29 mouse cellular contexts compared by ENCODE assay signal in the genomic region with DNA sequence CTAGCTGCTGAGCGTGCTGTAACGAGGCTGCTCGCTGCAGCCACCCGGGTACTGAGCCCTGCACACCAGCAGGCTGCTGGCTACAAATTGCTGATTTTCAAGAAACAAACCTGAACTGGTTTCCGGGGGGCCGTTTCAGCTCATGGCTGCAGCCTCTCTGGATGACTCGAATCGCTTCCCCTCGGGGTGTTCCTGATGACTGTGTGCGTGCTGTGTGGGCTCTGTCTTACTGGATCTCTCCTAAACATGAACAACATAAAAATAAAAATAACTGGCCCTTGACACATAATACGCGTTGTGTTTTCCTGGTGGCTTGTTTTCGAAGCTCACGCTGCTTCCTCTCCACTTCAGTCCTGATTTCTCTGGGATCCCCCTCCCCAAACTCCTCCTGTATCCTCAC. TPM values are rescaled to one million over a fixed set of nuclear protein-coding genes. Genes with fewer than 3 reads are reported as not detected.
DNase-seq lines count a peak whose midpoint lies in the region; ATAC-seq and TF ChIP-seq lines count a peak whose summit lies in the region.
"Had no signal": no experiment of that assay in that cellular context is flagged by ENCODE, and none has a peak within 500 bp of the region (broad histone marks: within the 10 kb centered on the region; RNA-seq: fewer than 3 reads in every experiment).

No protein-coding gene starts in this region.

- 4% methylated on average over 14 of the region's 14 CpGs for WGBS in hindbrain, embryonic 11.5 days
- WGBS in hindbrain, embryonic 13.5 days = 3% methylated on average over 14 of the region's 14 CpGs
- WGBS in midbrain, embryonic 10.5 days = 1% methylated on average over 14 of the region's 14 CpGs
- WGBS in midbrain, postnatal 0 days = 2% methylated on average over 14 of the region's 14 CpGs
- WGBS in intestine, embryonic 16.5 days = 11% methylated on average over 14 of the region's 14 CpGs
- 14% methylated on average over 14 of the region's 14 CpGs for WGBS in stomach, embryonic 15.5 days
- 1% methylated on average over 14 of the region's 14 CpGs for WGBS in forebrain, embryonic 10.5 days

- H3K9me3 ChIP-seq in hindbrain, embryonic 11.5 days (ENCODE audit: control insufficient read depth, low read length) = no peaks in the 10 kb centered on the region
- H3K9me3 ChIP-seq in hindbrain, embryonic 13.5 days = no peaks in the 10 kb centered on the region
- H3K9me3 ChIP-seq in midbrain, embryonic 10.5 days (replicated peaks) = no peaks in the 10 kb centered on the region
- no peaks in the 10 kb centered on the region for H3K9me3 ChIP-seq in midbrain, postnatal 0 days (ENCODE audit: low read length)
- no peaks in the 10 kb centered on the region for H3K9me3 ChIP-seq in intestine, embryonic 16.5 days (ENCODE audit: control insufficient read depth, low read length)
- H3K9me3 ChIP-seq in stomach, embryonic 15.5 days = no peaks in the 10 kb centered on the region
- peaks cover 4% of the 10 kb centered on the region; the same call in 1 of the 2 replicates for H3K9me3 ChIP-seq in forebrain, embryonic 10.5 days
- H3K9me3 ChIP-seq: embryonic facial prominence, embryonic 13.5 days; heart, embryonic 10.5 days; limb, embryonic 13.5 days; liver, embryonic 12.5 days had no signal

- peaks cover 8% of the 10 kb centered on the region; the same call in 1 of the 2 replicates for H3K4me1 ChIP-seq in hindbrain, embryonic 11.5 days (replicated peaks; ENCODE audit: control insufficient read depth, insufficient read depth, low read length)
- peaks cover 12% of the 10 kb centered on the region for H3K4me1 ChIP-seq in hindbrain, embryonic 13.5 days (replicated peaks)
- peaks cover 24% of the 10 kb centered on the region for H3K4me1 ChIP-seq in midbrain, embryonic 10.5 days
- H3K4me1 ChIP-seq in midbrain, postnatal 0 days (ENCODE audit: insufficient read depth, low read length) = no peaks in the 10 kb centered on the region
- H3K4me1 ChIP-seq in intestine, embryonic 16.5 days (ENCODE audit: control insufficient read depth, insufficient read depth, low read length) = peaks cover 5% of the 10 kb centered on the region
- peaks cover 9% of the 10 kb centered on the region for H3K4me1 ChIP-seq in stomach, embryonic 15.5 days
- H3K4me1 ChIP-seq in forebrain, embryonic 10.5 days = peaks cover 36% of the 10 kb centered on the region

- DNase-seq in hindbrain, embryonic 11.5 days (ENCODE audit: low spot score) = peak; percentile 44
- peak; percentile 26 for DNase-seq in midbrain, embryonic 10.5 days (ENCODE audit: low spot score)
- DNase-seq in midbrain, postnatal 0 days (ENCODE audit: low spot score) = no peak
- no peak for DNase-seq in left cerebral cortex, postnatal 25 days (ENCODE audit: low spot score in 2 of 2)
- DNase-seq in forebrain, embryonic 10.5 days (ENCODE audit: extremely low spot score, low spot score) = no peak
- DNase-seq: adrenal gland, postnatal 14 days; cerebellum, adult 8-10 months; kidney, adult 9 months; kidney, postnatal 14 days; lung, postnatal 4 days; right cerebral cortex, postnatal 14 days; spleen, adult 18-20 months; thymus, adult 18-20 months; thymus, postnatal 4 days had no signal

- no peak overlapping the region for H3K4me3 ChIP-seq in hindbrain, embryonic 11.5 days (ENCODE audit: low read depth, low read length)
- H3K4me3 ChIP-seq in hindbrain, embryonic 13.5 days = no peak overlapping the region
- no peak overlapping the region for H3K4me3 ChIP-seq in midbrain, embryonic 10.5 days
- no peak overlapping the region for H3K4me3 ChIP-seq in midbrain, postnatal 0 days (ENCODE audit: low read depth, low read length)
- H3K4me3 ChIP-seq in intestine, embryonic 16.5 days (ENCODE audit: low read length) = peak overlapping the region; percentile 62
- peak overlapping the region; percentile 68; the same call in 1 of the 2 replicates for H3K4me3 ChIP-seq in stomach, embryonic 15.5 days (replicated peaks)
- H3K4me3 ChIP-seq in forebrain, embryonic 10.5 days = no peak overlapping the region
- H3K4me3 ChIP-seq: embryonic facial prominence, embryonic 13.5 days; erythroblast, embryonic 14.5 days; heart, embryonic 10.5 days; limb, embryonic 13.5 days; liver, embryonic 12.5 days had no signal

- intact Hi-C loops in left cerebral cortex, postnatal 25 days (cut with DNase I) = no loop called here

- H3K4me2 ChIP-seq in hindbrain, embryonic 11.5 days (replicated peaks; ENCODE audit: low read depth, low read length) = no peak overlapping the region
- H3K4me2 ChIP-seq in hindbrain, embryonic 13.5 days = no peak overlapping the region
- no peak overlapping the region for H3K4me2 ChIP-seq in midbrain, postnatal 0 days (ENCODE audit: low read depth, low read length, poor library complexity, severe bottlenecking)
- H3K4me2 ChIP-seq in intestine, embryonic 16.5 days (ENCODE audit: low read depth, low read length) = peak overlapping the region; percentile 77
- peak overlapping the region; percentile 82 for H3K4me2 ChIP-seq in stomach, embryonic 15.5 days
- H3K4me2 ChIP-seq: embryonic facial prominence, embryonic 13.5 days; limb, embryonic 13.5 days; liver, embryonic 12.5 days had no signal

- H3K9ac ChIP-seq in hindbrain, embryonic 11.5 days (ENCODE audit: low read depth, low read length) = no peak overlapping the region
- no peak overlapping the region for H3K9ac ChIP-seq in hindbrain, embryonic 13.5 days
- no peak overlapping the region for H3K9ac ChIP-seq in midbrain, postnatal 0 days (replicated peaks; ENCODE audit: low read length, poor library complexity, severe bottlenecking)
- H3K9ac ChIP-seq in intestine, embryonic 16.5 days (ENCODE audit: low read depth, low read length) = peak overlapping the region; percentile 86
- no peak overlapping the region; the same call in 1 of the 2 replicates for H3K9ac ChIP-seq in stomach, embryonic 15.5 days
- H3K9ac ChIP-seq: embryonic facial prominence, embryonic 13.5 days; limb, embryonic 13.5 days; liver, embryonic 12.5 days had no signal

- no peak for ATAC-seq in hindbrain, embryonic 11.5 days (ENCODE audit: low FRiP score)
- no peak for ATAC-seq in hindbrain, embryonic 13.5 days (ENCODE audit: low FRiP score)
- ATAC-seq in midbrain, postnatal 0 days (ENCODE audit: low FRiP score) = no peak
- no peak for ATAC-seq in intestine, embryonic 16.5 days
- no peak for ATAC-seq in stomach, embryonic 15.5 days (ENCODE audit: insufficient read depth, low FRiP score, low read depth)
- ATAC-seq: CD4-positive, CD25-positive, alpha-beta regulatory T cell, adult 4 months; forebrain, embryonic 14.5 days; liver, embryonic 12.5 days had no signal

- peaks cover 99% of the 10 kb centered on the region for H3K27me3 ChIP-seq in hindbrain, embryonic 11.5 days (ENCODE audit: control insufficient read depth, insufficient read depth, low read length)
- peaks cover 99% of the 10 kb centered on the region for H3K27me3 ChIP-seq in hindbrain, embryonic 13.5 days
- peaks cover 100% of the 10 kb centered on the region for H3K27me3 ChIP-seq in midbrain, embryonic 10.5 days (ENCODE audit: low read depth, poor library complexity, severe bottlenecking)
- peaks cover 92% of the 10 kb centered on the region for H3K27me3 ChIP-seq in midbrain, postnatal 0 days (ENCODE audit: insufficient read depth, low read length)
- peaks cover 63% of the 10 kb centered on the region for H3K27me3 ChIP-seq in intestine, embryonic 16.5 days (replicated peaks; ENCODE audit: control insufficient read depth, insufficient read depth, low read length)
- peaks cover 71% of the 10 kb centered on the region for H3K27me3 ChIP-seq in stomach, embryonic 15.5 days (replicated peaks)
- H3K27me3 ChIP-seq in forebrain, embryonic 10.5 days (ENCODE audit: poor library complexity, severe bottlenecking) = peaks cover 100% of the 10 kb centered on the region

- no peaks in the 10 kb centered on the region for H3K36me3 ChIP-seq in hindbrain, embryonic 11.5 days (ENCODE audit: control insufficient read depth, insufficient read depth, low read length)
- H3K36me3 ChIP-seq in hindbrain, embryonic 13.5 days = no peaks in the 10 kb centered on the region
- no peaks in the 10 kb centered on the region for H3K36me3 ChIP-seq in midbrain, embryonic 10.5 days
- H3K36me3 ChIP-seq in midbrain, postnatal 0 days (ENCODE audit: insufficient read depth, low read length) = no peaks in the 10 kb centered on the region
- H3K36me3 ChIP-seq in intestine, embryonic 16.5 days (ENCODE audit: control insufficient read depth, insufficient read depth, low read length) = no peaks in the 10 kb centered on the region
- no peaks in the 10 kb centered on the region for H3K36me3 ChIP-seq in stomach, embryonic 15.5 days
- H3K36me3 ChIP-seq in forebrain, embryonic 10.5 days (replicated peaks) = no peaks in the 10 kb centered on the region
- H3K36me3 ChIP-seq: embryonic facial prominence, embryonic 13.5 days; heart, embryonic 10.5 days; limb, embryonic 13.5 days; liver, embryonic 12.5 days had no signal

- TF ChIP-seq CTCF in midbrain, postnatal 0 days (IDR thresholded peaks at IDR 0.05) = no peak

- no peak overlapping the region for H3K27ac ChIP-seq in hindbrain, embryonic 11.5 days (ENCODE audit: low read depth, low read length)
- H3K27ac ChIP-seq in hindbrain, embryonic 13.5 days = no peak overlapping the region
- H3K27ac ChIP-seq in midbrain, embryonic 10.5 days (replicated peaks) = no peak overlapping the region
- H3K27ac ChIP-seq in midbrain, postnatal 0 days (ENCODE audit: low read depth, low read length) = no peak overlapping the region
- peak overlapping the region; percentile 73 for H3K27ac ChIP-seq in intestine, embryonic 16.5 days (ENCODE audit: low read length)
- peak overlapping the region; percentile 98; the same call in 1 of the 2 replicates for H3K27ac ChIP-seq in stomach, embryonic 15.5 days
- H3K27ac ChIP-seq in forebrain, embryonic 10.5 days = no peak overlapping the region
- H3K27ac ChIP-seq: embryonic facial prominence, embryonic 13.5 days; heart, embryonic 10.5 days; limb, embryonic 13.5 days; liver, embryonic 12.5 days had no signal

RNA-seq across cellular contexts. Expression of a gene that starts 5.5 kb away (rescaled TPM):
- 2.1 and 2.3 TPM in 2 replicates for polyA plus RNA-seq in hindbrain, embryonic 11.5 days (2014; fragmentation: Nextera tagmentation; extraction: Ambion mirVana)
- 0.96 and 1.3 TPM in 2 replicates for polyA plus RNA-seq in hindbrain, embryonic 13.5 days (2015; fragmentation: Nextera tagmentation; extraction: Ambion mirVana)
- polyA plus RNA-seq in midbrain, embryonic 10.5 days (2016; fragmentation: Nextera tagmentation; extraction: Ambion mirVana) = 0.17 and 1.1 TPM in 2 replicates
- 0.71 and 3.5 TPM in 2 replicates for total RNA-seq in midbrain, postnatal 0 days (2014; rRNA removed)
- polyA plus RNA-seq in midbrain, postnatal 0 days (2015; fragmentation: Nextera tagmentation; extraction: Ambion mirVana) = 1.5 and 1.6 TPM in 2 replicates
- 86.9 and 88.3 TPM in 2 replicates for polyA plus RNA-seq in intestine, embryonic 16.5 days (2015; fragmentation: Nextera tagmentation; extraction: Ambion mirVana)
- polyA plus RNA-seq in stomach, embryonic 15.5 days (2015; fragmentation: Nextera tagmentation; extraction: Ambion mirVana) = 131 and 136 TPM in 2 replicates
- 1 to 10 TPM in 1 of 2 experiments, under 1 TPM in 1; 0.87 to 1.1 TPM for total RNA-seq in left cerebral cortex, postnatal 25 days (2021)
- 2.5 and 2.9 TPM in 2 replicates for polyA plus RNA-seq in forebrain, embryonic 10.5 days (2016; fragmentation: Nextera tagmentation; extraction: Ambion mirVana)
- total RNA-seq: common myeloid progenitor, adult 5-6 weeks; hematopoietic stem cell, adult 5-6 weeks; megakaryocyte-erythroid progenitor cell, adult 5-6 weeks had no signal
- polyA plus RNA-seq: erythroblast, embryonic 14.5 days had no signal

RNA-seq across cellular contexts. Expression of a gene that starts 29.5 kb away (rescaled TPM):
- 53.5 and 56.1 TPM in 2 replicates for polyA plus RNA-seq in hindbrain, embryonic 11.5 days (2014; fragmentation: Nextera tagmentation; extraction: Ambion mirVana)
- polyA plus RNA-seq in hindbrain, embryonic 13.5 days (2015; fragmentation: Nextera tagmentation; extraction: Ambion mirVana) = 53.8 and 54.1 TPM in 2 replicates
- polyA plus RNA-seq in midbrain, embryonic 10.5 days (2016; fragmentation: Nextera tagmentation; extraction: Ambion mirVana) = 66.3 and 66.8 TPM in 2 replicates
- total RNA-seq in midbrain, postnatal 0 days (2014; rRNA removed) = 53.4 and 67.1 TPM in 2 replicates
- polyA plus RNA-seq in midbrain, postnatal 0 days (2015; fragmentation: Nextera tagmentation; extraction: Ambion mirVana) = 34.6 and 37.2 TPM in 2 replicates
- polyA plus RNA-seq in intestine, embryonic 16.5 days (2015; fragmentation: Nextera tagmentation; extraction: Ambion mirVana) = 48.9 TPM in 2 replicates
- polyA plus RNA-seq in stomach, embryonic 15.5 days (2015; fragmentation: Nextera tagmentation; extraction: Ambion mirVana) = 53.9 and 56.3 TPM in 2 replicates
- total RNA-seq in left cerebral cortex, postnatal 25 days (2021) = 10 to 100 TPM; 38.3 to 40.7 TPM
- 69.1 and 69.5 TPM in 2 replicates for polyA plus RNA-seq in forebrain, embryonic 10.5 days (2016; fragmentation: Nextera tagmentation; extraction: Ambion mirVana)

RNA-seq across cellular contexts. Expression of a gene that starts 37.2 kb away (rescaled TPM):
- 6.8 and 8.0 TPM in 2 replicates for polyA plus RNA-seq in hindbrain, embryonic 11.5 days (2014; fragmentation: Nextera tagmentation; extraction: Ambion mirVana)
- 2.8 and 4.1 TPM in 2 replicates for polyA plus RNA-seq in hindbrain, embryonic 13.5 days (2015; fragmentation: Nextera tagmentation; extraction: Ambion mirVana)
- 5.1 and 6.1 TPM in 2 replicates for polyA plus RNA-seq in midbrain, embryonic 10.5 days (2016; fragmentation: Nextera tagmentation; extraction: Ambion mirVana)
- 7.6 and 10.9 TPM in 2 replicates for total RNA-seq in midbrain, postnatal 0 days (2014; rRNA removed)
- 2.6 and 2.8 TPM in 2 replicates for polyA plus RNA-seq in midbrain, postnatal 0 days (2015; fragmentation: Nextera tagmentation; extraction: Ambion mirVana)
- 0.20 and 0.22 TPM in 2 replicates for polyA plus RNA-seq in intestine, embryonic 16.5 days (2015; fragmentation: Nextera tagmentation; extraction: Ambion mirVana)
- polyA plus RNA-seq in stomach, embryonic 15.5 days (2015; fragmentation: Nextera tagmentation; extraction: Ambion mirVana) = 0.77 and 0.90 TPM in 2 replicates
- total RNA-seq in left cerebral cortex, postnatal 25 days (2021) = 1 to 10 TPM; 1.8 to 2.1 TPM
- 4.6 and 6.1 TPM in 2 replicates for polyA plus RNA-seq in forebrain, embryonic 10.5 days (2016; fragmentation: Nextera tagmentation; extraction: Ambion mirVana)
- total RNA-seq: common myeloid progenitor, adult 5-6 weeks; hematopoietic stem cell, adult 5-6 weeks; megakaryocyte-erythroid progenitor cell, adult 5-6 weeks had no signal
- polyA plus RNA-seq: CD4-positive, CD25-positive, alpha-beta regulatory T cell, adult 4 months; erythroblast, embryonic 14.5 days had no signal

RNA-seq across cellular contexts. Expression of a gene that starts 49.0 kb away (rescaled TPM):
- 0.73 and 1.9 TPM in 2 replicates for polyA plus RNA-seq in hindbrain, embryonic 11.5 days (2014; fragmentation: Nextera tagmentation; extraction: Ambion mirVana)
- 0.16 and 0.27 TPM in 2 replicates for polyA plus RNA-seq in hindbrain, embryonic 13.5 days (2015; fragmentation: Nextera tagmentation; extraction: Ambion mirVana)
- 1.1 TPM in 2 replicates for polyA plus RNA-seq in midbrain, embryonic 10.5 days (2016; fragmentation: Nextera tagmentation; extraction: Ambion mirVana)
- 0.09 and 0.22 TPM in 2 replicates for total RNA-seq in midbrain, postnatal 0 days (2014; rRNA removed)
- 0.12 and 0.20 TPM in 2 replicates for polyA plus RNA-seq in midbrain, postnatal 0 days (2015; fragmentation: Nextera tagmentation; extraction: Ambion mirVana)
- polyA plus RNA-seq in intestine, embryonic 16.5 days (2015; fragmentation: Nextera tagmentation; extraction: Ambion mirVana) = 5.2 and 5.8 TPM in 2 replicates
- 7.2 and 9.4 TPM in 2 replicates for polyA plus RNA-seq in stomach, embryonic 15.5 days (2015; fragmentation: Nextera tagmentation; extraction: Ambion mirVana)
- under 1 TPM; 0.16 to 0.30 TPM for total RNA-seq in left cerebral cortex, postnatal 25 days (2021)
- polyA plus RNA-seq in forebrain, embryonic 10.5 days (2016; fragmentation: Nextera tagmentation; extraction: Ambion mirVana) = 0.76 and 0.79 TPM in 2 replicates
- total RNA-seq: common myeloid progenitor, adult 5-6 weeks; hematopoietic stem cell, adult 5-6 weeks; layer of hippocampus, adult 18-20 months; layer of hippocampus, postnatal 14 days; megakaryocyte-erythroid progenitor cell, adult 5-6 weeks had no signal
- polyA plus RNA-seq: CD4-positive, CD25-positive, alpha-beta regulatory T cell, adult 4 months; erythroblast, embryonic 14.5 days had no signal

Comparison
In these comparisons a context has a peak if more than half of its experiments do, and no peak if none do; other contexts are left out.
1. DNase-seq: peak in hindbrain, embryonic 11.5 days (single experiment) and midbrain, embryonic 10.5 days (single experiment); none in midbrain, postnatal 0 days (single experiment), left cerebral cortex, postnatal 25 days (0 of 2) and forebrain, embryonic 10.5 days (single experiment).
2. H3K27ac ChIP-seq: peak in intestine, embryonic 16.5 days (single experiment) and stomach, embryonic 15.5 days (single experiment); none in hindbrain, embryonic 11.5 days (single experiment), hindbrain, embryonic 13.5 days (single experiment), midbrain, embryonic 10.5 days (single experiment), midbrain, postnatal 0 days (single experiment) and forebrain, embryonic 10.5 days (single experiment).
3. H3K4me2 ChIP-seq: peak in intestine, embryonic 16.5 days (single experiment) and stomach, embryonic 15.5 days (single experiment); none in hindbrain, embryonic 11.5 days (single experiment), hindbrain, embryonic 13.5 days (single experiment) and midbrain, postnatal 0 days (single experiment).
4. H3K4me3 ChIP-seq: peak in intestine, embryonic 16.5 days (single experiment) and stomach, embryonic 15.5 days (single experiment); none in hindbrain, embryonic 11.5 days (single experiment), hindbrain, embryonic 13.5 days (single experiment), midbrain, embryonic 10.5 days (single experiment), midbrain, postnatal 0 days (single experiment) and forebrain, embryonic 10.5 days (single experiment).
5. RNA of a gene that starts 5.5 kb away (polyA plus RNA-seq): 131 to 136 TPM in stomach, embryonic 15.5 days and 86.9 to 88.3 TPM in intestine, embryonic 16.5 days; 2.5 to 2.9 TPM in forebrain, embryonic 10.5 days, 2.1 to 2.3 TPM in hindbrain, embryonic 11.5 days, 1.5 to 1.6 TPM in midbrain, postnatal 0 days, 0.17 to 1.1 TPM in midbrain, embryonic 10.5 days and 0.96 to 1.3 TPM in hindbrain, embryonic 13.5 days; every median in the first group is over 10 times any median in the second.